Mouse (Mus musculus): Measurements from ENCODE around the gene Dlg2.

The Dlg2 gene

GRCm38 (mm10) chr7:91434739-91435138 is 958.3 kb downstream of the Dlg2 start:
- DNase-seq (ENCODE audit: inconsistent age in 2 of 2, low spot score in 1 of 2): no peak

- no peak for DNase-seq (ENCODE audit: inconsistent age in 2 of 2, low spot score in 1 of 2)
Measured at GRCm38 (mm10) chr7:91440326-91440725, 963.9 kb downstream of the Dlg2 start.

GRCm38 (mm10) chr7:91442447-91443376 is 966.2 kb downstream of the Dlg2 start:
- DNase-seq (ENCODE audit: inconsistent age in 2 of 2, low spot score in 1 of 2): no peak

GRCm38 (mm10) chr7:91443377-91443714 is 966.9 kb downstream of the Dlg2 start:
- no peak for DNase-seq (ENCODE audit: inconsistent age in 2 of 2, low spot score in 1 of 2)

- DNase-seq (ENCODE audit: inconsistent age in 2 of 2, low spot score in 1 of 2): no peak
Measured at GRCm38 (mm10) chr7:91443913-91444312, 967.4 kb downstream of the Dlg2 start.

GRCm38 (mm10) chr7:91444728-91445127 is 968.3 kb downstream of the Dlg2 start:
- DNase-seq (ENCODE audit: inconsistent age in 2 of 2, low spot score in 1 of 2): peak; percentile 12 to 34

- DNase-seq (ENCODE audit: inconsistent age in 2 of 2, low spot score in 1 of 2): no peak
Measured at GRCm38 (mm10) chr7:91456796-91457195, 980.3 kb downstream of the Dlg2 start.

GRCm38 (mm10) chr7:91457207-91457606 is 980.7 kb downstream of the Dlg2 start:
- DNase-seq (ENCODE audit: inconsistent age in 2 of 2, low spot score in 1 of 2): peak; percentile 60 to 92

GRCm38 (mm10) chr7:91461352-91461751 is 984.9 kb downstream of the Dlg2 start:
- DNase-seq (ENCODE audit: inconsistent age in 2 of 2, low spot score in 1 of 2): no peak

GRCm38 (mm10) chr7:91463256-91463655 is 986.8 kb downstream of the Dlg2 start:
- peak in 1 of 2 experiments; percentile 39 for DNase-seq (ENCODE audit: inconsistent age in 2 of 2, low spot score in 1 of 2)

- no peak for DNase-seq (ENCODE audit: inconsistent age in 2 of 2, low spot score in 1 of 2)
Measured at GRCm38 (mm10) chr7:91467061-91467460, 990.6 kb downstream of the Dlg2 start.

GRCm38 (mm10) chr7:91479145-91479544 is 1002.7 kb downstream of the Dlg2 start:
- DNase-seq (ENCODE audit: inconsistent age in 2 of 2, low spot score in 1 of 2): no peak

- DNase-seq (ENCODE audit: inconsistent age in 2 of 2, low spot score in 1 of 2): no peak
Measured at GRCm38 (mm10) chr7:91481574-91482197, 1005.2 kb downstream of the Dlg2 start.

- DNase-seq (ENCODE audit: inconsistent age in 2 of 2, low spot score in 1 of 2): no peak
Measured at GRCm38 (mm10) chr7:91493234-91493633, 1016.8 kb downstream of the Dlg2 start.

GRCm38 (mm10) chr7:91495526-91495925 is 1019.1 kb downstream of the Dlg2 start:
- no peak for DNase-seq (ENCODE audit: inconsistent age in 2 of 2, low spot score in 1 of 2)

GRCm38 (mm10) chr7:91511119-91511518 is 1034.6 kb downstream of the Dlg2 start:
- DNase-seq (ENCODE audit: inconsistent age in 2 of 2, low spot score in 1 of 2): no peak

GRCm38 (mm10) chr7:91514445-91514844 is 1038.0 kb downstream of the Dlg2 start:
- DNase-seq (ENCODE audit: inconsistent age in 2 of 2, low spot score in 1 of 2): no peak

GRCm38 (mm10) chr7:91516225-91516624 is 1039.8 kb downstream of the Dlg2 start:
- no peak for DNase-seq (ENCODE audit: inconsistent age in 2 of 2, low spot score in 1 of 2)

GRCm38 (mm10) chr7:91525859-91526258 is 1049.4 kb downstream of the Dlg2 start:
- no peak for DNase-seq (ENCODE audit: inconsistent age in 2 of 2, low spot score in 1 of 2)

- DNase-seq (ENCODE audit: inconsistent age in 2 of 2, low spot score in 1 of 2): peak; percentile 24 to 77
Measured at GRCm38 (mm10) chr7:91542597-91543285, 1066.3 kb downstream of the Dlg2 start.

GRCm38 (mm10) chr7:91543286-91543650 is 1066.8 kb downstream of the Dlg2 start:
- DNase-seq (ENCODE audit: inconsistent age in 2 of 2, low spot score in 1 of 2): no peak

GRCm38 (mm10) chr7:91544600-91544999 is 1068.1 kb downstream of the Dlg2 start:
- no peak for DNase-seq (ENCODE audit: inconsistent age in 2 of 2, low spot score in 1 of 2)

Measured in adrenal gland, adult (tissue).